Mouse (Mus musculus) urinary bladder, postnatal 10 days (tissue): ENCODE measurements around the gene Hspd1.
"Not testable (repeated sequence)": the region's sequence is repeated elsewhere in the genome, so short reads cannot be mapped to it uniquely, and the experiment has no call there.

Experiments used
- DNase-seq: peaks from one replicate; pipeline ENCODE4 v3.0.0; 2022; ENCODE audit warnings: low spot score

Gene Hspd1

DNA sequence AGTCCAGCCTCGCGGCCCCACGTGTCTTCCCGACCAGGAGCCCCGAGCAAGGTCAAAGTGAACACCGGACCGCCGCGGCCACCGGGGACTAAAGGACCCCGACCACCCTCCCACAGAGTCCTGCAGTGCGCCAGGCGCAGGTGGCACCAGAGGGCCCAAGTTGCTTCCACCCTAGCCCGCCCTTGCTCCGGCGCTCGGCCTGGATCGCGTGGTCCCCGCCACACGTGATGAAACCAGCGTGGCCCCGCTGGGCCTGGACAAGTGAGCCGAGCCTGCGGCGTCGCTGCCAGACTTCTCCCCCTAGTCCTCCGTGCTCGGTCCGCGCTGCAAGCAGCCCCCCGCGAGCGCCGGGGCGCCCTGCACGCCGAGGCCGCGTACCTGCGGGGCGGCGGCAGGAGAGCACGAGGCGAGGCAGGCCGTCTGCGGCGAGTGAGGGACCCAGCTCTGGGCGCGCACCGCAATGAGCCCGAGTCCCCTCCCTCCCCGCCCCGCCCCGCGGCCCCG is 590 bp downstream of the Hspd1 start:
- DNase-seq: no peak

- DNase-seq: no peak
Measured at GRCm38 (mm10) chr1:55086868-55087400, 1.1 kb downstream of the Hspd1 start.

DNA sequence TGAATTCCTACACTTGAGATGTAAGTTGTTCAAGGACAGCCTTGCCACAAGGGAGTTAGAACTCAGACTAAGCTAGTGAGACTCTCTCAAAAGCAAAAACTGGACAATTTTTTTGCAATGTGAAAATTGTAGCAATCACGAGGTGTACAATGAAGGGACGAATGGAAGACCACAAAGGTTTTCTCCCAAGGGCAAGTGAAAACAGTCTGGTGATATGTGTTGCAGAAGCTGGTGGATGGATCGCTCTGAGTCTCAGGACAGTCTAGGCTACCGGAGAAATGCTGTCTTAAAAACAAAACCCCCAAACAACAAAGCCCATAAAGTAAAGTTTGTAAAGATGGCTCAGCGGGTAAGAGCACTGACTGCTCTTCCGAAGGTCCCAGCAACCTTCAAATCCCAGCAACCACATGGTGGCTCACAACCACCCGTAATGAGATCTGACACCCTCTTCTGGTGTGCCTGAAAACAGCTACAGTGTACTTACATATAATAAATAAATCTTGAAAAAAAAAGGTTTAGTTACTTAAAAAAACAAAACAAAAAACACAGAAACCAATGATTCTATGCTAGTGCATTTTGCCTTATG is 2.2 kb downstream of the Hspd1 start:
- DNase-seq: no peak

DNA sequence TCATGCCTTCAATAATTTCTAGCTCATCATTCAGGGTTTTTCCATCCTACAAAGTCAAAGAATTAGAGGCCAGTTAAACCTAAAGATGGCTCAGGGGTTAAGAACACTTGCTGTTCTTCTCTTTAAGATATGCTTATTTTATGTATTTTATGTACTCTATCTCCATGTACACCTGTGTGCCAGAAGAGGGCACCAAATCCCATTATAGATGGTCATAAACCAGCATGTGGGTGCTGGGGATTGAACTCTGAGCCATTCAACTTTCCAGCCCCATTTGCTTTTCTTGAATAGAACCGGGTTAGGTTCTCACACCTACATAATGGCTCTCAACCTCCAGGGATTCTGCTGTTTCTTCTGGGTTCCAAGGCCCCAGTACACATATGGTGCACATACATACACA is 5.9 kb downstream of the Hspd1 start:
- DNase-seq: no peak

DNA sequence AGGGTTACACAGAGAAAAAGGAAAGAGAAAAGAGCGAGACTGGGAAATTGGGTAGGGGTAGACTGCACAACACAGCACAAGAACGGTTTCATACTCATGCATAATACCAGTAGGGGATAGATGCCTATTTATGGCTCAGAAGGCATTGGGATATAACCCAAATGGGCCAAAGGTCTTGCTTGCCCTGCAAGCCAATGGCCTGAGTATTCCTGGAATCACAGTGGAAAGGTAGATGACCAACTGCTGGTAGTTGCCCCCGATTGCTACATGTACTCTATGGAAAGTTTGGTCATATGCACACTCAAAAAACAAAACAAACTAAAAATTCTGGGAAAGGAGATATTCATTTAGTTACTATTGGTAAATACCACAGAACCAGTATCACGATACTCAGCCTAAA is 8.4 kb downstream of the Hspd1 start:
- no peak for DNase-seq

- DNase-seq: no peak
Measured at GRCm38 (mm10) chr1:55076849-55077516, 11.1 kb downstream of the Hspd1 start.

DNA sequence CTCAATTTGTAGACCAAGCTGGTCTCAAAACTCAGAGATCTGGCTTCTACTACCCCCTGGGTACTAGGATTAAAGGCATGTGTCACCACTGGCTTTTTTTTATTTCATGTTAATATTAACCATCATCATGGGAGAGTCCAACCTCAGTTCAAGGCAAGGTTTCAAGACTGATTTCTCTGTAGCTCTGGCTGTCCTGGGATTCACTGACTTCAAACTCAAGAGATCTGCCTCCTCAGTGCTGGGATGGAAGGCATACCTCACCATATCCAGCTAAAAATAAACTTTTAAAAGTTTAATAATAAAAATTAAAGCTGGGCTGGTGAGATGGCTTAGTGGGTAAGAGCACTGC is 11.7 kb downstream of the Hspd1 start:
- DNase-seq: no peak

DNA sequence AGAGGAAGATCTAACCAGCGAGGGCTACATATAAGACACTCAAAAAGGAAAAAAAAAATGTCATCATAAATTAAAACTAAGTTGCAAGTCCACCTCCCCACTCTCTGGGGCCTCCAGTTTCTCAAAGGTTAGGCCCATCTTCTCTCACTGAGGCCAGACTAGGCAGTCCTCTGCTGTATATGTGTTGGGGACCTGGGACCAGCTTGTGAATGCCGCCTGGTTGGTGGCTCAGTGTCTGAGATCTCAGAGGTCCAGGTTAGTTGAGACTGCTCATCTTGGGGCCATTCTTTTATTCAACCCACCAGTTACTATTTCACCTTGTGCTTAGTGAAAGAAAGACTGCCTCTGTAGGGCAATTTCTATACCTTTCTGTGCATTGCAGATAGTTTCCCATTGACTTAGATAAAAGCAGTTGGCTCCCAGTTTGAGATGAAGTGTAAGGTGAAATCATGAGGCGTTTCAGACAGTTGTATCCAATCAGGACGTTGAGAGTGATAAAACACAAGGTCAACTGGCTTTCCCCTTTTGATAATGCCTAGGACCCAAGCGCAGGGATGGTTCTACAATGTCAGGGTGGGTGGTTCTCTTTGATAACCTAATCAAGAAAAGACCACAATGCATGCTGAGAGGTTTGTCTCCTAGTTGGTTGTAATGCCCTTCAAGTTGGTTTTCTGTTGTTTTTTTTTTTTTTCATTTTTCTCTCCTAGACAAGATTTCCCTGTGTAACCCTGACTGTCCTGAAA is 12.2 kb downstream of the Hspd1 start:
- no peak for DNase-seq

GRCm38 (mm10) chr1:55074757-55075156 is 13.3 kb downstream of the Hspd1 start:
- DNase-seq: no peak

- DNase-seq: not testable (repeated sequence)
Measured at GRCm38 (mm10) chr1:55072328-55072727, 15.7 kb downstream of the Hspd1 start.

DNA sequence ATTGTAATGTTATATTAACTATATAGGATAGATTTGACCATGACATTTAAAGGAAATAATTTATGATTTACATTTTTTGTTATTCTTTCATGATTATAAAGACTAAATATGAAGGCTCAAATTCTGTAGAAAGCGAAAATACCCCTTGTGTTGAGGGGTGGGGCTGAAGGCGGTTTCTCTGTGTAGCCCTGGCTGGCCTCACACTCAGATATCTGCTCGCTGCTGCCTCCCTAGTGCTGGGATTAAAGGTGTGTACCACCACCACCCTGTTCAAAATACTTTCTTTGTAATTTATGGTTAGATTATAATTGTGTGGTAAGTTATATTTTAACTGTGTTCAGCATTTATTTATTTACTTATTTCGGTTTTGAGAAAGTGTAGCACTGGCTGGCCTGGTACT is 26.3 kb downstream of the Hspd1 start:
- no peak for DNase-seq

- no peak for DNase-seq
Measured at GRCm38 (mm10) chr1:55061099-55061498, 26.9 kb downstream of the Hspd1 start.

DNA sequence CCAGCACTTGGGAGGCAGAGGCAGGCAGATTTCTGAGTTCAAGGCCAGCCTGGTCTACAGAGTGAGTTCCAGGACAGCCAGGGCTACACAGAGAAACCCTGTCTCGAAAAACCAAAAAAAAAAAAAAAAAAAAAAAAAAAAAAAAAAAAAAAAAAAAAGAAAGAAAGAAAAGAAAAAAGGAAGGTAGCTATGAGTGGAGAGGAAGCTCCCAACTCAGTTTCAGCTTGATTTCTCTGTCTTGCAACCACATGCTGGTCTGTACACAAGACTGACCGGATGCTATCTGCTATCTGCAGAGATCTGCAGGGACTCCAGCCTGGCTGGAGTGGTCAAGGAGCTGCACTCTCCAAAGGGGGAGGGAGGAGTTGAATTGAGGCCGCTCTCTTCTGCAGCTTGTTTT is 29.7 kb downstream of the Hspd1 start:
- DNase-seq: not testable (repeated sequence)

DNA sequence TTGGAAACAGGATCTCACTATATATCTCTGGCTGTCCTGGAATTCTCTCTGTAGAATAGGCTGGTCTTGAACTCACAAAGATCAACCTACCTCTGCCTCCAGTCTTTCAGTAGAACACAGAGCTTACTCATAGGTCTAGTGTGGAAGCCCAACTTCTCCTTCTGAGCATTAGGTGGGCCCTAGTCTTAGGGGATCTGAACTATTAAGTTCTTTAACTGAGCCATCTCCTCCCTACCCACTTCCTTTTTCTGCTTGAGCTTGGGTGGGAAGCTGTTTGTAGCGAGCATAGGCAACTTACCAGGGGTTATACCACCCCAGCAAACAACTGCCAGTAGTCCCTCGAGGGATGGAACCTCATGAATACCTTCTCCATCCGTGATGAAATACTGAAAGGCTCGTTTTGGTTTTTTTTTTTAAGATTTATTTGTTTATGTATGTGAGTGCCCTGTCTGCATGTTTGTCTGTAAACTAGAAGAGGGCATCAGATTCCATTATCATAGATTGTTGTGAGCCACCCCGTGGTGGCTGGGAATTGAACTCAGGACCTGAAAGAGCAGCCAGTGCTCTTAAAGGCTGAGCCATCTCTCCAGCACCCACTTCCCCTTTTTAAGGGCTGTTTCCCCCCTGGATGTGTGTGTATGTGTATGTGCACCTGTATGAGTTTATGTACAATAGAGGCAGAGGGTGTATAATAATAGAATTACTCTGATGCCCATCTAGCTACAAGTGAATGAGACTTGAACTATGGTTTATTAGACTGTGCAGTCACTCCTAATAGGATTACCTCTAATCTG is 32.5 kb downstream of the Hspd1 start:
- DNase-seq: no peak

GRCm38 (mm10) chr1:55053596-55053995 is 34.4 kb downstream of the Hspd1 start:
- DNase-seq: no peak

GRCm38 (mm10) chr1:55053005-55053404 is 35.0 kb downstream of the Hspd1 start:
- DNase-seq: peak; percentile 61

DNA sequence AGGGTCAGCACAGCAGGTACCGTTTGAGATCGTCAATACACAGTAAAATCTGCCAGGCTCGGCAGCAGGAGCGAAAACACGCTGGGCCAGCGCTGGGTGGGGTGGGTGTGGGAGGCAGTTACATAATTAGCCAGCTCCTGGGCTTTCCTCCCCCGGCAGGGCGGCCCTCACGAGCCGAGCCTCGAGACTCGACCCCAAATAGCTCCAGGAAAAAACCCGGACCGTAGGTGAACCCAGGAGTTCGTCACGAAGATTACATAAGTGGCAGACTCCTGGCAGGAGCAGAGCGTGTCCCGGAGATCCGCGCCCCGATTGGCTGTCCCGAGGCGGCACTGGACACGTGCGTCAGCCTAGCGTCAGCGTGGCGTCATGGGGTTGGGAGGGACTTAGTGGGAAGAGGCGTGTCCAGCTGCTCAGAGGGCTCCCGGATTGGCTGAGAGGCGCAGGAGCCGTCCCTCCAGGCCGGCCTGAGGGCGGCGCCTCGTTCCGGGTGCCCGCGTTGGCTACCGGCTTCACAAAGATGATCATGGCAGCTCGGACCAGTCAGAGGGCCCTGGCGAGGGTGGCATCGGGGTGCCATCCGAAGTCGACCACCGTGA is 35.6 kb downstream of the Hspd1 start, which contains the start of gene Coq10b:
Gene Coq10b, plus strand, starts transcription at position 416 of the 599 bp plus-strand sequence.
- peak; percentile 98 for DNase-seq

GRCm38 (mm10) chr1:55051671-55052070 is 36.4 kb downstream of the Hspd1 start:
- DNase-seq: no peak

DNA sequence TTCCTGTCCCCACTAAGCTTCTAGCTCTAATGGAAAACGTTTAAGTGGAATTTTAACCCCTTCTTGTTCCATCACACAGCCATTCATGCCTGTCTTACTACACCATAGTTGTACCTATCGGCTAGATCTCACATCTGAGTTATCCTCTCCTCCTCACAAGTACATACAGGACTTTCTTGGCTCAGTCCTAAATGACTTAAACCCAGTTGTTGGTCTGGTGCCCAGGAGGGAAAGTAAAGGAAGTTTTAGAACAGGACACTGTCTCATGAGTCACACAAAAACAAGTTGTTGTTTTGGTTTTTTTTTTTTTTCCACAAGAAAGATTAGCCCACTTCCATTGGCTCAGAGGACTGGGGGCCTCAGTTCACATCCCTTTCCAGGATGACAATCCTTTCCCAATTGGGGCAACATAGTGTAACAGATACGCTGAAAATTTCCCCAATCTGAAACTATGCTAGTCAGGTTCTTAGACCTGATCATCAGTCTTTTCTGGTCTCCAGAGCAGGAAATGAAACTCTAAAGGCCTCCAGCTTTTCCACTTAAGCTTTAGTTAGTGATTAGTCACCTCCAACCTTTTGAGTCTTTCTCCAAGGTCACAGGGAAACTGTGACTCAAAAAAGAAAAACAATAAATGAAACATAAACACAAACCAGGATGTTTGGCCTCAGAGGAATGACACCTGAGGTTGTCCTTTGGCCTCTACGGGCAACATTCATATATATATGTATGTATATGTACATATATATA is 39.0 kb downstream of the Hspd1 start:
- no peak for DNase-seq

GRCm38 (mm10) chr1:55043164-55043563 is 44.9 kb downstream of the Hspd1 start:
- no peak for DNase-seq

DNA sequence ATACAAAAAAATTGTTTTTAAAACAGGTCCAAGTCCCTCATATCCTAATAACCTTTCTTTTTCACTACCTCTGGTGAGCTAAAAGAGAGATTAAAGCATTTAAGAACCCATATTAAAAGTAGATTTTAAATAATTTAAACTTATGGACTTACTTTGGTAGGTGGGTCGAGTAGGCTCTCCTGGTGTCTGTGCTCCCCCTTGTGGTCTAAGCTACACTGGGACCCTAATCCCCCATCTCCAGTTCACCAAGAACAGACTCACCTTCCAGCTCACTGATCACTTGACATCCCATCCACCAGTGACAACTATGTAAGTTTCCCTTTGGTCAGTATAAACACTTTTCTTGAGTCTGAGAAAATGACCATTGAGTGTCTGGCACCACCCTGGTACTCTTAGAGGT is 45.8 kb downstream of the Hspd1 start:
- DNase-seq: no peak
